Mouse (Mus musculus) gastrocnemius, postnatal 25 days (tissue): ENCODE data around the gene Rere. TPM values are rescaled to one million over a fixed set of nuclear protein-coding genes. Genes with fewer than 3 reads are reported as not detected.
"Not testable (repeated sequence)": the region's sequence is repeated elsewhere in the genome, so short reads cannot be mapped to it uniquely, and the experiment has no call there.

Experiments
- DNase-seq: peaks from one replicate; pipeline ENCODE4 v3.0.0; 2022
- total RNA-seq, 2 experiments: library from RNA; stranded (reverse); gene quantifications; 1 replicate in 1 of 2; 2 replicates in 1 of 2; pipeline ENCODE4 v1.2.3; 2021

The Rere gene
- total RNA-seq, 2 experiments from 2014 or later: 51.0 to 56.4 TPM

DNA sequence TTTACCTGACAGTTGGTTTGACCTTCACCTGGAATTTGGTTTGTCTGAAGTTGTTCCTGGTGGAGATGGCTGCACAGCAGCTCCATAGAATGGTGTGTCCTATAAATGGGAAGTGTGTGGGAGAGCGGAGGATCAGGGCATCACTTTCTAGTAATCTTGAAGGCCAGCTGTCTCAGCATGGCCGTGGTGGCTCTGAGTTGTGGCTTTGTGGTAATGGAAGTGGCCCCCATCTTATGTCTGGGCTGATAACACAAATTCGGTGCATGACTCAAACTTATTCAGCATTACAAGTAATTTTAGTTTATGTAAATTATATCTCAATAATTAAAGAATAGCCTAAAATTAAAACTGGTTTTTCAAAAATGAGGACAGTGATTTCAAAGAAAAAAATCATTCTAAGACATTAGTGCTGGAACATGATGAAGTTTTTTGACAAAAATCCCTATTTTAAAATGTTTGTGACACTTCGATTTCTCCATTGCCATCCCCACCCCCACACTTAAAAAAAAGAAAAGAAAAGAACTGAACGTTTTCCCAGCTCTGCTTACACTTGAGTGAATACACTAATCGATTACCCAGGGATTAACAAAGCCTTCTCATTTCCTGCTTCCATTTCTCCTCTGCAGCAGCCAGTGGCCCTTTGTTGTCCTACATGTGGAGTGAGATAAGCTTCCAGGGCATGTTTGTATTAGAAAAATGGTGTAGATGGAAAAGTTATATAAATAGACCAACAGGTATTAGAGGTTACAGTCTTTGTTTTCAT lies 180.2 kb downstream of the Rere start:
- no peak for DNase-seq

- no peak for DNase-seq
Observed at GRCm38 (mm10) chr4:150462367-150462766, 180.9 kb downstream of the Rere start.

GRCm38 (mm10) chr4:150465759-150466158 lies 184.3 kb downstream of the Rere start:
- peak; percentile 22 for DNase-seq

GRCm38 (mm10) chr4:150469274-150469673 lies 187.8 kb downstream of the Rere start:
- DNase-seq: no peak

DNA sequence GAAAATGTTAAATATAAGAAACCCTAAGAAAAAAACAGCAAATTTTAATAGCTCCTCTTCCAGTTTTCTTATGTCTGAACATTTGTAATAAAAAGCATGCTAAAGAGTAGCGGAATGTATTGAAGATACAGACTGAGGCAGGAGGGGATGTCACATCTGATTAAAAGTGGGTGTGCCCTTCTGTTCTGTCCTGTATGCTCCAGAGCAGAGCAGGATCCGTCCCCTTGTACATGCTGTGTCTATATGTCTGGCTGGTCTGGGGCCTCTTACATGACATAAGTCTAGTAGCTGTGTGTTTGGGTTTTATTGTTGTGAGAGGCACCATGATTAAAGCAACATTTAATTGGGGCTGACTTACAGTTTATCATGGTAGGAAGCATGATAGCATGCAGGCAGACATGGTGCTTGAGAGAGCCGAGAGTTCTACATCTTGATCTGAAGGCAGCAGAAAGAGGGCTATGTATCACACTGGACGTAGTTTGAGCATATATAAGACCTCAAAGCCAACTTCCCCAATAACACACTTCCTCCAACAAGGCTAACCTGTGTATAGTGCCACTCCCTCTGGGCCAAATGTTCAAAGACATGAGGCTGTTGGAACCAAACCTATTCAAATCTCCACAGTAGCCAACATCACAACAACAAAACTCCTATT lies 189.4 kb downstream of the Rere start:
- DNase-seq: no peak

DNA sequence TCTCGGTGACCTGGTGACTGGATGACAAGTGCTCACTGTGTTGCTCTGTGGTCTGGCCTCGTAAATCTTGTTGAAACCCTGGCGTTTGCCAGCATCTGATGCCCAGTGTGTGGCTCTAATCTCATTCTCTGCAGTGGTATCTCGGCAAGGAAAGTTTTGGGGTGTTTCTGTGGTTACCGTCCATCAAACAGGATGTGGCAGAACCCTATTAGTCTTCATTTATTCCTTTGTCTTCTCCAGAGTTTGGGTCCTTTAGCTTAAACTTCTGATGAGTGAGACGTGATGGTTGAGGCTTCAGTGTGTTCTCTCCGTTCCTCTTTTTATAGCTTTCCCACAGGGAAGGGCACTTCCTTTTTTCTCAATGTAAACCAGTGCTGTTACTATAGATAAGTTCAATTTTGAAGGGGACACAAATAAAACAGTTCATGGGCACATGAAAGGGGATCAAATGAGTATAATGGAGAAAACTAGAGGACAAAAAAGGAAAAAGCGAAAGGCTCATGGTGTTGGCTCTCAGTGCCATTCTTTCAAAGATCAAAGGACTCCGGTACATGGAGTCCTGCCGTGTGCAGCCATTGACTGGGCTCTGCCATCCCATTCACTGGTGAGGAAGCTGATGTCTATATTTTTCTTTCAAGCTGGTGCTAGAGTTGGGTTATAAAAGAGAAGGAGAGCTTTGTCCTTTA lies 191.4 kb downstream of the Rere start:
- DNase-seq: no peak

DNA sequence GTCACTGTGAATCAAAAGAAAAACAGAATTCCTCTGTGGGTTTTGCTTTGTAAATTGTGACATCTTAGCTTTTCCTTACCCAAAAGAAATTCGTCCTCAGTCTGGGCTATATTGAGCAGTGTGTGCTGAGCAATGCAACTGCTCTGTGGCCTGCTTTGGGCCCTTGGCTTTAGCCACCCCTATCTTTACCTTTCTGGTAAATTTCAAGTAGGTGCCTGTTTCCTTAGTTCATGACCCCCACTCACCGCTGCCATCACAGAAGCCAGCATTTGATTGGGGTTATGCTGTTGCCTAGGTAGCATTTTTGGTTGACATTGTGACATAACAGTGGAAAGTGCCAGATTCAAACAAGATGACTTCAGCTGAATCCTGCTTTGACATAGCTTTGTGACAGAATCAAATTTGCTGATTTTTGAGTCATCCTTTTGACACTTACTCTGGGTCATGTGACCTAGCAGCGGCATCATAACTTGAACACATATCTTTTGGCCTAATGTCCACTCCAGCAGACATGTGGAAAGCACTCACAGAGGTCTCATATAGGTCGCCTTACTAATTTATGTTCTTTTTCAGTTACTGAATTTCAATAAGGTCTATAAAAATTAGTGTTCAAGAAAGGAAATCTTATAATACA lies 192.1 kb downstream of the Rere start:
- no peak for DNase-seq

- peak; percentile 26 for DNase-seq
Observed at GRCm38 (mm10) chr4:150474086-150474485, 192.6 kb downstream of the Rere start.

DNA sequence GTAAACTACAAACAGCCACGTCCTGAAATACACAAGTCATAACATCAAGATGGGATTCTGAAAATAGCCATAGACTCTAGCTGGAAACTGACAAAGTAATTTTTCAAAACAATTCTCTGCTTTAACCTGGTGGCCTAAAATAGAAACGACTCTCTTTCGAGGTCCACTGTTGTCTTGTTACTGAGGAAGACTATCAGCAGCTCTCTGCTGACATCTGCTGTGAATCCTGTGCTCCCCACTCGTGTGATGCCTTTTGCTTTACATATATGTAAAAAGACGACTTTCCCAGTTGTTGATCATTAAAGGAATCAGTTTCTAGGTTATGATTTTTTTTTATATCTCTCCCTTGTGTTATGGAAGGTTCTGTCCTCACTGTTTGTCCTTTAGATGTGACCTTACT lies 194.8 kb downstream of the Rere start:
- no peak for DNase-seq

GRCm38 (mm10) chr4:150478006-150478405 lies 196.6 kb downstream of the Rere start:
- no peak for DNase-seq

DNA sequence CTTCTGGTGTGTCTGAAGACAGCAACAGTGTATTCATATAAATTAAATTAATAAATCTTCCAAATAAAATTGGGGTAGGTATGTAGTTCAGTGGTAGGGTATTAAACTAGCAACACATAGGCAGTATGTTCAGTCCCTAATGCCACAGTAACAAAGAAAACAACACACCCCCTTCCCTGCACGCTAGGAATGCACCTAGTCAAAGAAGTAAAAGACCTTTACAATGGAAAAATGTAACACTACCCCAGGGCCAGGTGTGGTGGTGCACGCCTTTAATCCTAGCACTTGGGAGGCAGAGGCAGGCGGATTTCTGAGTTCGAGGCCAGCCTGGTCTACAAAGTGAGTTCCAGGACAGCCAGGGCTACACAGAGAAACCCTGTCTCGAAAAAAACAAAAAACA lies 201.6 kb downstream of the Rere start:
- DNase-seq: not testable (repeated sequence)

- DNase-seq: no peak
Observed at GRCm38 (mm10) chr4:150486097-150486496, 204.7 kb downstream of the Rere start.

GRCm38 (mm10) chr4:150487109-150487508 lies 205.7 kb downstream of the Rere start:
- no peak for DNase-seq

- peak; percentile 82 for DNase-seq
Observed at GRCm38 (mm10) chr4:150488096-150488748, 206.8 kb downstream of the Rere start.

DNA sequence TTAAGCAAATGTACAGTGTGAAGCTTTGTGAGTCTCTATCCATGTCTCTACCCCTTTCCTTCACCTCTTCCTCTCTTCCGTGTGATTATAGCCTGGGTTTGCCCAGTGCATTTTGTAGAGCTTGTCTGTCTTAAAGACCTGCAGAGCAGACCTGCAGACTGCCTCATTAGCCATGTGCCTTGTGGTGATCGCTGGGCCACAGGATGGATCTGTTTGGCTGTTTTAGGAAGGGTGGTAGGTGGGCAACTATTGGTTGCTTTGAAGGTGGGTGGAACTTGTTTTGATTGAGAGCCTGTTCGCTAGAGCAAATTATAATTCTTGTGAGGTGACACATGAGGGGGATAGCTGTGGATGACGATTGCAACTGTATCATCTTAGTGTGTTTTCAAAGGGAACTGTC lies 207.3 kb downstream of the Rere start:
- DNase-seq: no peak

DNA sequence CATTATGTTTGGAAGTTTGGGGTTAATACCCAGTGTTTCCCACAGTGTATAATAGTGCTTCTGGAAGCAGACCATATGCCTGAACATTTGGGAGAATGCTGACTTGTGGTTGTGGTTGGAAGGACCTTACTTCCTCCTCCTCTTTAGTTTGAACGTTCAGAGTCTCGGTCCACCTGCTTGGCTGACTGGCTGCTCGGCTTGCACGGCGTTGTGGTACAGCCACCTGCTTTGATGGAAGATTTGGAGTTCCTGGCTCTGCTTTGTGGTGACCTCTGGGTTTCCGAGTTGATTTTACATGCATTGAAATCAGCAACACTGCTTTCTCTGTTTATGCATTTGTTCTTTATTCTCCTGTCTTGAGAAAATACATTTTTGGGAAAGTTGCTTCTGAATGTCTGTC lies 208.6 kb downstream of the Rere start:
- no peak for DNase-seq

- DNase-seq: no peak
Observed at GRCm38 (mm10) chr4:150491710-150492109, 210.3 kb downstream of the Rere start.

- no peak for DNase-seq
Observed at GRCm38 (mm10) chr4:150493258-150493937, 212.0 kb downstream of the Rere start.

DNA sequence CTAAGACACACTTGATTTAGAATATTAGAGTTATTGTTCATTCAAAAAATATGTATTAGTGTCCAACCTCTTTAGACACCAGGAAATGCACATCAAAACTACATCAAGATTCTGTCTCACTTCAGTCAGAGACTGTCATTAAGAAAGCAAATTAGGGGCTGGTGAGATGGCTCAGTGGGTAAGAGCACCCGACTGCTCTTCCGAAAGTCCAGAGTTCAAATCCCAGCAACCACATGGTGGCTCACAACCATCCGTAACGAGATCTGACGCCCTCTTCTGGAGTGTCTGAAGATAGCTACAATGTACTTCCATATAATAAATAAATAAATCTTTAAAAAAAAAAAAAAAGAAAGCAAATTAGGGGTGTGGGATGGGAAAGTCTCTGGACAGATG lies 212.5 kb downstream of the Rere start:
- DNase-seq: not testable (repeated sequence)

DNA sequence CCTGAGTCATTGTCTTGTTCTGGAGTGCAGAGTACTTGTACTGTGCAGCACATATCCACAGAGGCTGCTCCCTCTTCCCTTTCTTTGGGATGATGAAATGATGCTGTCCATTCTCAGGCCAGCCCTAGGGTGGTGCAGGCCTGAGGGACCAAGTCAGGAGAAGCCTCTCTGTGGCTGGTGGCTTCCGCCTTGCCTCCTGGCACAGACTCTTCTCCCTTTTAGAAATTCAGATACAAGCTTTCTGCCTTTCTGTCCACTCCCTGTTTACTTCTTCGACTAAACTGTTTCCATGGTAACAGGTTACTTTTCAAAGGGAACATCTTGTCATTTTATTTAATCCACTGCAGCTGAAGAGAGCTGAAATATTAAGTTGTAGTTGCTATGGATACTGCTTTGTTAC lies 214.1 kb downstream of the Rere start:
- DNase-seq: peak; percentile 63

- no peak for DNase-seq
Observed at GRCm38 (mm10) chr4:150504304-150505021, 223.0 kb downstream of the Rere start.
